Mouse (Mus musculus) ovary, postnatal 36 days (tissue): Measurements from ENCODE around the gene Rem1.
A peak's percentile ranks its signal among the peaks of the same experiment; 100 is the strongest.
"Not testable (repeated sequence)": the region's sequence is repeated elsewhere in the genome, so short reads cannot be mapped to it uniquely, and the experiment has no call there.

Source experiments
- DNase-seq: peaks from one replicate; pipeline ENCODE4 v3.0.0; 2022; ENCODE audit warnings: low spot score, mixed read lengths

The Rem1 gene

GRCm38 (mm10) chr2:152629239-152629638 is 2.5 kb downstream of the Rem1 start:
- DNase-seq: no peak

DNA sequence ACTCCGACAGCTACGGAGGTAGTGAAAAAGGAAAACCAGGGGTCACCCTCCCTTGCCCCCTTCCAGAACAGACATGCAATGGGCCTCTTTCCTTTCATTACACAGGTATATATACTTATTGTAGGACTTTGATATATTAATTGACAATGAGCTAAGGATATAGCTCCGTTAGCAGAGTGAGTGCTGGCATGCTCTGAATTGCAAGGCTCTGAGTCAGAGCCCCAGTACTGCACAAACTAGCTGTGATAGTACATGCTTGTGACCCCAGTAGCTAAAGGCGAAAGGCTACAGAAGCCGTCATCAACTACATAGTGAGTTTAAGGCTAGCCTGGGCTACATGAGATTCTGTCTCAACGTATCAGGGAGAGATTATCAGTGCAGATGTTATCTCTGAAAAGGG is 3.2 kb downstream of the Rem1 start:
- DNase-seq: no peak

GRCm38 (mm10) chr2:152633334-152633733 is 6.6 kb downstream of the Rem1 start:
- no peak for DNase-seq

DNA sequence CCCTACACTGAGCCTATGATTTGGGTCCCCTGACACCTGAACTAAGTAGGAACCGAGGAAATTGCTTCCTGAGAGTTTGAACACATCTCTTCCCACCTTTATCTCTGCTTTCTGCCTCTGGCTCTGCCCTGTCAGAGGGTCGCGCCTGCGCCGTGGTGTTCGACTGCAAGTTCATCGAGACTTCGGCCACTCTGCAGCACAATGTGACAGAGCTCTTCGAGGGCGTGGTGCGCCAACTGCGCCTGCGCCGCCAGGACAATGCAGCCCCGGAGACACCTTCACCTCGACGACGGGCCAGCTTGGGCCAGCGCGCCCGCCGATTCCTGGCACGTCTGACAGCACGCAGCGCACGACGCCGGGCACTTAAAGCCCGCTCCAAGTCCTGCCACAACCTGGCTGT is 7.6 kb downstream of the Rem1 start:
- no peak for DNase-seq

DNA sequence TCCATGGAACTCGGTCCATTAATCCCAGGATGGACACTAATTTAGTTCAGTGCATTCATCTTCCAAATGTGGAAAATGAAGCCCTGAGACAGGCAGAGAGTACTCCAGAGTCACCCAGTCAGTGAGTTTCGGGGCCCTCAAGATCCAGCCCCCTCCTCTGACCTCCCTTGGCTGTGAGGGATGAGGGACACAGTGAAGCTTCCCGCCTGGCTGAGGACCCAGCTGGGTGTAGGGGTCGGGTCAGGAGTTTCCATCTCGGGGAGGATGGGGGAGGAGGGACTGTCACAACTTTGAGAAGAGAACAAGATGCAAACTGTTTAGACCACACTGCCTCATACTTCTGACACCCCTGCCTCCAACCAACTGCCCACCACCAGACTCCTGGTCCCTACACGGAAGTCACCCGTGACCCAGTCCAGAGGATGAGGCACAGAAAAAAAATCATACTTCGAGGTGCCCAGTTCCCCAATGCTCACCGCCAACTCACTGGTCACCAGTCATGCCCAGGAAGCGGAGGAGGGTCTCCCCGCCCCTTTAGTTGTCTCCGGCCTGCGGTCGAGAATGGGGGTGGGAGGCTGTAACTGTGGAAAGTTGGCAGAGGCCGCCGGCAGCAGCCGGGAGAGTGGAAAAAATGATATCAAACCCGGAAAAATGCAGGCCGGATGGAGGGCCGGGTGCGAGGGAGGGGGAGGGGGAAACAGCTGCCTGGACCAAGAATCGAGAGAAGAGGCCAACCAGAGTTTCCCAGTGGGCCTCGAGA is 9.7 kb downstream of the Rem1 start:
- peak; percentile 66 for DNase-seq

GRCm38 (mm10) chr2:152637006-152637322 is 10.2 kb downstream of the Rem1 start:
- DNase-seq: no peak

- DNase-seq: no peak
These were observed 10.6 kb downstream of the Rem1 start for GRCm38 (mm10) chr2:152637381-152637780.

- DNase-seq: no peak
These were observed 12.1 kb downstream of the Rem1 start for GRCm38 (mm10) chr2:152638865-152639264.

DNA sequence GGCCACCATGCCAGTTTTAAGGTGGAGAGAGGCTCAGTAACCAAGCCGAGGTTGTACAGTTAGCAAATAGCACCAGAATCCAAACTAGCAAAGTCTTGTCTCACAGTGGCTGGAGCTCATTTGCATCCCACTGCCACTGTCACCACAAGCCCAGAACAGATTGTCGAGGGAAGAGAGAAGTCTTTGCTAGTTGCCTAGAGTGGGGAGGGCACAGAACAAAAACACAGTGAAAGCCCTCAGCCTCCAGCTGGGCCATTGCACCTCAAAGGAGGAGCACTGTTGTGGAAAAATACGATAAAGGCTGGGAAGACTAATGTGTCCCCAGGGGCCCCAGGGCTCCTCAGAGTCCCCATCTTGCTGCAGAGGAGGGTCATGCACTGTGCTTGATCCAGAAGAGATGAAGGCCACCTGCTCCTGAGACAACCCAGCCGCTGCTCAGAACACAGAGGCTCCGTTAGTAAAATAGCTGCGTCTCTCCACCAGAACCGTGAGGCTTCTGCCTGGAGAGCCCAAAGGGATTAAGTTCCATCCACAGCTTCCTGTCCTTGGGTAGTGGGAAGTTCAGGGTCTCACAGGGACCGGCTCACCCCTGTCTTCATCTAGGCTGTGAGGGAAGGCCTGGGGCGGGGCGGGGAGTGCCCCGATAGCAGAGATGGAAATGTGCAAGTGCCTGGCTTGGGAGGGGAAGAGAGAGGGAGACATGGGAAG is 12.8 kb downstream of the Rem1 start:
- DNase-seq: peak; percentile 60

- DNase-seq: peak; percentile 26
These were observed 26.3 kb downstream of the Rem1 start for GRCm38 (mm10) chr2:152652901-152653620.

GRCm38 (mm10) chr2:152653874-152654715 is 27.3 kb downstream of the Rem1 start:
- DNase-seq: no peak

GRCm38 (mm10) chr2:152657398-152657797 is 30.6 kb downstream of the Rem1 start:
- no peak for DNase-seq

- DNase-seq: no peak
These were observed 34.4 kb downstream of the Rem1 start for GRCm38 (mm10) chr2:152661163-152661562.

DNA sequence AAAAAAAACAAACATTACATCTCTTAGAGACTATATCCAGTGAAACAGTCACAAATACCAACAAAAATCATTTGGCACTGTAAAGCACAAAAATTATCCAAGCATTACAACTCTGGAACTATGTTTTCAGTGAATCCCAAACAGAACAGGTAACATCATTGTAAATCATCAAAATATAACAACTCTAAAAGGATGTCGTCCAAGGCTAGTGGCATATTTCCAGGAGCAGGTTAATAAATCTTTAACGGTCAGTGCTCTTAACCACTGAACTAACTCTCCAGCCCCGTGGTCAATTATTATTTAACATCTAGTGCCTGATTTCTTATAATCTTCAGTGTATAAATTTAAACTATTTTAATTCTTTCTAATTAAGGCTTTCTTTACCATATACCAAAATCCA is 39.4 kb downstream of the Rem1 start:
- DNase-seq: not testable (repeated sequence)

GRCm38 (mm10) chr2:152669256-152669638 is 42.5 kb downstream of the Rem1 start, which contains the start of gene H13:
TSS of gene H13 (plus strand) at chr2:152669461.
- DNase-seq: peak; percentile 90

DNA sequence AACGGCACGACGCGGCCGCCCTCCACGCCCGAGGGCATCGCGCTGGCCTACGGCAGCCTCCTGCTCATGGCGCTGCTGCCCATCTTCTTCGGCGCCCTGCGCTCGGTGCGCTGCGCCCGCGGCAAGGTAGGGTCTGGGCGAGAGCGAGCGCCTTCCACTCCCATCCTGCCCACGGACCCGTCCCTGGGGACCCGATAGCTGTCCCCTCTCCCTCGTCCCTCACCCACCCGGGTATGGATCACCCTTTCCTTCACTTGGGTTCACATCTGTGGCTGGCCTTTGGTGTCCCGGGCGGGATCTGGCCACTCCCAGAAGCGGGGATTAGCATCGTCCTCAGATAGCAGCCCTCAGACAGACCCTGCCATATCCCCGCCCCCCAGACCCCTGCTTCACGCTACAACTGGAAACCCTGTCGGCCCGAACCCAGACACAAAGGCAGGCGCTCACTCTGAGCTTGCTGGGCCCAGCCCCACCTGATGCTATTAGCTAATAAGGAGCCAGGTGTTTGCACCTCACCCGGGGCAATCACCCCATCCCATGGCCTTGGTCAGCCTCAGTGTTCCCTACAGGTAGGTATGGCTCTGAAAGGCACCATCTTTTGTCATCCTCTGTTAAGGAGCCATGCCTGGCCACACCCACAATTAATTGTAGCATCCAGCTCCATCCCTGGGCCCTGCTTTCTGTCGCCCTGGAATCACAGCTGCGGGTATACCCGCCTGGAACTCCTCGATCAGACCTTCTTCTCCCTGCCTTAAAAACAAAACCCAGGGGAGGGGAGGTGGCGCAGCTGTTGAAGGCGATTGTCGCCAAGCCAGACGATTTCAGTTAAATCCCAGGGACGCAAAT is 43.1 kb downstream of the Rem1 start:
- no peak for DNase-seq

- no peak for DNase-seq
These were observed 44.4 kb downstream of the Rem1 start for GRCm38 (mm10) chr2:152670983-152671641.

GRCm38 (mm10) chr2:152671642-152671999 is 44.9 kb downstream of the Rem1 start:
- no peak for DNase-seq

DNA sequence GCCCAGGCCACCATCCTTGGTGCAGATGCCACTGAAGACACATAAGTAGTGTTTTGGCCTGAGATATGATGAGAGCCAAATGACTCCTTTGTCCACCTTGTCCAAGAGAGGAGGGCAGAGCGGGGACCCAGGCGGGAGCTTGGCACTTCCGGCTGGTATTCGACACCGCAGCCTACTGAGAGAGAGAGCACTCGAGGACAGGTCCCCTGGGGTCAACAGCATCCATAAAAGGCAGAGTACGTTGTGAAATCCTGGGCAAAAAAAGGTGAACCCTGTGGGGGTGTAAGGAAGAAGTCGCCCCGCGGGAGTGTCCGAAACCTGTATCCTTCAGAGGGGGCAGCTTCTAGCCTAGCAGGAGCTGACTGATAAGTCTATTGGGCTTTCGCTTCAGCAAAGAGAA is 45.4 kb downstream of the Rem1 start:
- DNase-seq: no peak

DNA sequence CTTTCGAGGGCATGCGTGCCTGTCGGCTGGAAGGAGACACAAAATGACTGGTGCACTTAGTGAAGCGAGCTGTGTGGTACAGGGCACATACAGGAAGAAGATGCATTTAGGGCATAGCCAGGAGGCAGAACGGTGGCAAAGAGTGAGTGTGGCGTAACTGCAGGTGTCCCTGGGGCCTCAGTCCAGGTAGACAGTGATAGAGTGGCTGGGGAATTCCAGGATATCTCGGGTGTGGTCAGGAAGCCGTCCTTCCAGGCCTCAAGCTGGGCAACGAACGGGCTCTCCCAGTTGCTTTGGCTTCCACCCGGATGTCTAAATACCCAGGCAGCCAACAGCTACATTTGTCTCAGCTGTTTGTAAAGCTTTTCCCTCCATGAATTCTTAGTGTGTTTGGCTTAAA is 47.4 kb downstream of the Rem1 start:
- DNase-seq: no peak
